Mouse (Mus musculus) fibroblast of lung, adult 2 months (primary cell): ENCODE measurements at regions not wholly inside any gene's neighbourhood (a gene's known extent, or its start where the extent isn't known, plus 50 kb on each side); places are given as distances from the start of the nearest gene placed in this dataset.

Source experiments
- DNase-seq: peaks from one replicate; pipeline ENCODE4 v3.0.0-alpha.2; 2011; ENCODE audit warnings: low read depth

DNA sequence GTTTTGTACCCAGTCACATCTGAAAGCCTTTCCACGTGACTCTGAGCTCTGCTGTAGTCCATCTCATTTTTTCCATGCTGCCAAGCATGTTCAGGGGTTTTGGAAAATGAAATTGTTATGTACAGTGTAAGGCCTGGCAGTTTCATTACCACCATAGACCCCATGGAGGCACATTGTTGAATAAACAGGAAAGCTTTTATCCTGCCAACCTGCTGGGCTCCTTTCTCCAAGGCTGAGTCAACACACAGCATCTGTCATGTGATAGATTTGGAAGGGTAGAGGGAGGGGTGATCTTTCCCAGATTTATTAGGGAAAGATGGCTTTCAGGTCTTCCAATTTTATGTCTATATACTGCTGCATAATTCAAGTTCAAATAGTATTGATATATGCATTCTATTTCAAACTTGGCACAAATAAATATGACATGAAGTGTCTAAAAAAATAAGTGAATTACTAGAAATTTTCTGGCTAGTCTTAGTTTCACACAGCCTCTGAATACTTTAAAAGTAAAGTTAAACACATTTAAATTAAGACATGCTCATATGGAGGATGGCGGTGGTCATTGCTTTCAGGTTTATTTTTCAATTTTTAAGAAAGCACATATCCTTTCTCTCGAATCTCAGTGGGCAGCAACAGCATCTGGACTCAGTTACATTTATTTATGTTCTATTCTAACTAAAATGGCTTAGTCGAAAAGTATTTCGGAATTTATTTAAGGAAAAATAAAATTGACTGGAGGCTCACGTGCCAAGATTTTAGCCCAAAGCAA lies 942.1 kb upstream of the Flrt2 start:
- DNase-seq: peak; percentile 3

DNA sequence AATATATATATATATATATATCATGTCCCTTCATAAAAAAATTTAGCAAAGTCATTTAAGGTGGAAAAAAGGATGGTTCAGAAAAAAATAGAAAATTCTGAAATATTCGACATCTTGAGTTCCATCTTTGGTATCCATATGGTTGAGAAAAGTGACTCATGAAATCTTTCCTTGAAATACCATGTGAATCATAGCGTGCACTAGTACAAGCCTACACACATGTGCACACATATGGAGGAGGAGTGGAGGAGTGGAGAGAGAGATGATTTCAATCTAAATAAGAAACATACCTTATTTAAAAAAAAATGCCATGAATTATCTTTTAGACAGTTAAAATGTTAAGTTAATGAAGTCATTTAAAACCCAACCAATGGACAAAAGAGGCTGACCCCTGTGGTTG lies 936.3 kb upstream of the Flrt2 start:
- no peak for DNase-seq

DNA sequence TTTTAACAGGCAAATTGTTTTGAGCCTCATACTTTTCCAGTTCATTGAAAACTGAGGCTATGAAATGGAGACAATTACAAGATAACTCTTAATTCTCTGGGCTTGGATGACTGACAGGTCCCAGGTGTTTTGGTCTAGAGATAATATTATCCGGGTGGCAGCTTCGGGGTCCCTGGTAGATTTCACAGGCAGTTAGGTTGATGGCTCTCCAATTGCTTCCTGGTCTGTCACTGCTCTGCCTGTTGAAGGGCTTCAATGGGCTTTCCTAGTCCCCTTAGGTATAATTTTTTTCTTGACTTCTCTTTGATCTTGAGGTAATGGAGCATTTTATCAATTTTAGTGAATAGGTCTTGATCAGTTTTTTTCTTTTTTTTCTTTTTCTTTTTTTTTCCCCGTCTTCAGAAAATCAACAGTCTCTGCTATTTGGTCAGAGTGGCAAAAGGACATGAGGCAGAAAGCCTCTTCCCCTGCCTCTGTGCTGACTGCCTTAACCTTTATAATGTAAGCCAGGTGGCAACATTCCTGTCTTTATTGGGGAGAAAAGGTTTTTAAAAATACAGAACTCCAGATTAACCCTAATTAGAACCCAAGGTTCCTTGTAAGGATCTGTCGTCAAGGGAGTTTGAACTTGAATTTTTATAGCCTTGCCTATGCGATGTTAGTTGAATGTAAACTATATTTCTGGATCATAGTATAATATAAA lies 896.0 kb upstream of the Flrt2 start:
- no peak for DNase-seq

DNA sequence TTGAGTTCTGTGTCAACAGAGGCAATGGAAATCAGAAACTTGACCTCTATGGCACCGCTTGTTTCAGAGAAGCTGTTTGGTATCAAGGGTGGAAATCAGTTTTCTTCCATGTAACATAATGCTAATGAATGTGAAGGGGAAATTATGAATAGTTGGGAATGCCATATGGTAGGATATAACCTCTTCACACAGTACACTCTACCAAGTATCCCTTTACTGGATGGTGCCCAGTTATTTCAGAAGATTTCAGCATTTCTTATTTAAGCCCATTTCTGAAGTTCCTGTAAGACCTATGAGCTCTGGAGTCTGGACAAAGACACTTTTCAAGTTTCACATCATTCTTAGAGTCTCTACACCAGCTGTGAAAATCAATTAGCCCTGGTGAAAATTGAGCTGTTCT lies 887.3 kb upstream of the Flrt2 start:
- DNase-seq: no peak

DNA sequence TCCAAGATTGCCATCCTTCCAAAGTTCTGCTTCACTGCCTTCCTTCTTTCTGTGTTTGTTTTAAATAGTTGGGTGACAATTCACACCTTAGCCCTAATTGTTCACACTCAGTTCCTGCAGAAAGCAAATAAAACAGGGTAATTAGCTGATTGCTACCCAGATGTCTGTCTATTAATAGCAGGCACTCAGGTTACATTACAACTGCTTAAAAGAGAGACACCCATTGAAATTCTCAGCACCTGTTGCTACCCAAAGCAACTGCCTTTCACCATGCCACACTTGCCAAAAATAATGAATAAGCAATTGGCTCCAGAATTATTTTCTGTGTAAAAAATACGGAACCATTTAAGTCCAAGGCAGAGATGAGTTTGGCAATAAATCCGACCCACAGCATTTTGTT lies 860.6 kb upstream of the Flrt2 start:
- DNase-seq: no peak

DNA sequence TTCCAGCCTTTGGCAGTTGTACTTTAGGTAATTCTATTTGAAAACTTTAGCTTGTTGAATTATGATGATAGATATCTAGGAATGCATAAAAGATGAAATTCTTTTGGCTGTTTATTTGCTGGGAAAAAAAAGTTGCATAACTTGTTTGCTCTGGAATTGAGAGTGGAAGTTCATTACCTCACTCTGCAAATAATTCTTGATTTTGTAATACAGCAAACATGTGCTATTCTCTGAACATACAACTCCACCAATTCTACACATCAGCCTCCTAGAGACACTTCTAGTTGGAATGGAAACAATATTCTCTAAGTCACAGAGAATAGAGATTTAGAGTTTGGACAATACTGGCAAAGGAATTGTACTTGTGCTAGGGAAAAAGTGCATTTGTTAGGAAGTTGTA lies 829.3 kb upstream of the Flrt2 start:
- no peak for DNase-seq

DNA sequence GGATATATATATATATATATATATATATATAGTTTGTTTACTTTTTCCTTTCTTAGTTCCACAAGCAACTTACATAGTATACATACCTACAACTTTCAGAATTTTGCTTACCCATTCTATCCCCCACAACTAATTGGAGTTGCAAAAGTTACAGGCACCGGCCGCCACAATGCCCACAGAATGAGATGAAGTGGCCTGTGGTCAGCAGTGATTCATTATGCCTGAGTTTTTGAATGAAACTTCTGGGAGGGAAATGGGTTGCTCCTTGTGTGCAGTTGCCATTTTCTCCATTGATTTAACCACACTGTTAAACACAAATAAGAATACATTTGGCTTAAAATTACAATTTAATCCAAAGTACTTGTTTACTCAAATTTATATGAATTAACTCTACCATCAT lies 781.2 kb upstream of the Flrt2 start:
- peak; percentile 27 for DNase-seq

DNA sequence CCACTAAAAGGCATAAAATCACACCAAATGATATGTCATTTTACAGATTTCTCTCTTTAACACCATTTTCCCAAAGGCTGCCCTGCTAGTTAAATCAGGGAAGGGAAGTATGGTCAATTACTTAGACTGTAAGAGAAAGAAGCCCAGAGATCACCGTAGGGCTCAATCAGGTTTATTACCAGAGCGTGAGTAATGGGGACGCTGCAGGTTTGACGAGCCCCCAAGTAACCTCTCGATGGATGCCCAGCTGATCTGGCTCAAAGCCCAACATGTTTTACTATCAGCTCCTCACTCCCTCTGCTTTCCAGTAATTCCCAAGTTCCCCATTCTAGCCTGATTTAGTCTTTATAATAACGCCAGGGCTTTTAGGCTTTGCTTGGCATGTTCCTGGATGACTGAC lies 749.0 kb upstream of the Flrt2 start:
- DNase-seq: no peak
